Mouse (Mus musculus) layer of hippocampus, adult 8-10 months (tissue): ENCODE results near the gene Trp53bp2. TPM values are rescaled to one million over a fixed set of nuclear protein-coding genes. Genes with fewer than 3 reads are reported as not detected.
A peak's percentile ranks its signal among the peaks of the same experiment; 100 is the strongest.

Experiments used
- DNase-seq, 2 experiments: peaks; one replicate each; pipeline ENCODE4 v3.0.0; 2022; ENCODE audit warnings: low spot score in 2 of 2
- total RNA-seq, 4 experiments: library from RNA; stranded (reverse); gene quantifications; 2 replicates each; pipeline ENCODE4 v1.2.4; 2022

Gene Trp53bp2
- total RNA-seq, 4 experiments from 2014 or later: 29.3 to 34.7 (median 31.2) TPM

DNA sequence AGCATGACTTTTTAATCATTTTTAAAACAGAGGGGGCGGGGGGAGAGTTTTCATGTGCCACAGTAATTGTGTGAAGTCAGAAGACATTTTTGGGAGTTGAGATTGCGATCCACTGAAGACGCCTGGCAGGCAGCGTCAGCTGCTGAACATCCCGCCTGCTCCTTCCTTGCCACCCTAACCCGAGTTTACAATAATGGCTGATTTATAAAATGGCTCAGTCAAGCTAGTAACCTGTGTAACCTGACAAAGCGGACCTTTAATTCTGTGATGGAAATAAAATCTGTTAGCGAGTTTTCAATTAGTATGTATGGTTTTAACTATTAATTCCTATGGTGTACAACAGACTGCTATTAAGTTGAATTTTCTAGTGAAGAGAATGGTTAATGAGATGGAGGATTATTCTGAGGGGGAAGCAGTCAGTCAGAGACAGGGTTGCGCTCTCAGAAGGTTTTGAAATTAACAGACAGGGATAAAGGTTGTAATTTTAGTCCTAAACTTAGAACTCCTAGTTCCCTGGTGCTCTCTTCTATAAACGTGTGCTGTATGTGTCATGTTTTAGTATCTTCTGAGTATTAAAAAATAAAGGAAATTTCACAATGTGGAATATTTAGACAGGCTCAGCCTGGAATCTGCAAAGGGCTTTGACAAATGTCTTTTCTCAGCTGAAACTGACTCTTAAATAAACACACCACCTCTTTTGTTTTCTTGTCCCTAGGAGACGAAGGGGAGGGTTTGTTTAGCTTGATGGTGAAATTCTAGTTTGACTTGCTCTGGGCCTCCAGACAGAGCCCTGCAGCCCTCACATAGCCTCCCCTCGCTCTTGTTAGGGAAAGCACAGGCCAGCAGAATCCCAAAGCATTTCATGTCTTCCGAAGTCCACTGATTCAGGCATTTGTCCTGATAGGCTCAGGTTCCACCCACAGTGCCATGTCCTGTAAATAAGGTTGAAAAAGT is 51.6 kb downstream of the Trp53bp2 start:
- no peak for DNase-seq

DNA sequence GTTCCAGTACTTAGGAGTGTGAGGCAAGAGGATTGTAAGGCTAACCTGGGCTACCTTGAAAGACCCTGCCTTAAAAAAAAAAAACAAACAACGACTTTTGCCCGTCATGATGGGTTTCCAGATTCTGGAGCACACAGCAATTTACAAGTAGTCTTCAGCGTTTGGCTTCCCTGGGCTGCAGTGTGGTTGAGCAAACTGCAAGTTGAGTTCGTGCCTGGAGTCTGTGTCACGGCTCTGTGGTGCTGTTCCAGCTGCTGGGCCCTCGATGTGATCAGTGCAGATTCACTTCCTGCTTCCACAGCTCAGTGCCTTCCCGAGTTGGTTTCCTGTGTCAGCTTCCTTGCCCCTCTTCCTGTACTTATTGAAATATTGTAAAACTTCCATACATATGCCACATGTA is 52.3 kb downstream of the Trp53bp2 start:
- DNase-seq: no peak

DNA sequence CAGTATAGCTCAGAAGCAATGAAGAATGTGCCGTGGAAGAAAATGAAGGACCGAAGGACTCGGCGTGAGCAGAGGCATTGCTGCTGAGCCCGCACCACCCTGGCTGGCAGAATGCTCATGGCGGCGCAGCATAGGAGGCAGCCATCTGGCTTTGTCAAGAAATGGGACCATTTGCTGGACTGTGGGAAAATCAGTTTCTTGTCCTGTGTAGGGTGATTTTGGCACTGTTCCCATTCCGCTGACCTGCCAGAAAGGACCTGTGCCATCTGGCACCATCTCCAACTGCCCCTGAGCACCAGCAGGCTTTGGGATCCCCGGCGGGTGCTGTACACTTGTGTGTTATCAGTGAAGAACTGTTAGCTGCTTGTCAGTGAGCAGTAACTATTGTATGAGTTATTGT is 52.8 kb downstream of the Trp53bp2 start:
- peak in 1 of 2 experiments; percentile 51 for DNase-seq

DNA sequence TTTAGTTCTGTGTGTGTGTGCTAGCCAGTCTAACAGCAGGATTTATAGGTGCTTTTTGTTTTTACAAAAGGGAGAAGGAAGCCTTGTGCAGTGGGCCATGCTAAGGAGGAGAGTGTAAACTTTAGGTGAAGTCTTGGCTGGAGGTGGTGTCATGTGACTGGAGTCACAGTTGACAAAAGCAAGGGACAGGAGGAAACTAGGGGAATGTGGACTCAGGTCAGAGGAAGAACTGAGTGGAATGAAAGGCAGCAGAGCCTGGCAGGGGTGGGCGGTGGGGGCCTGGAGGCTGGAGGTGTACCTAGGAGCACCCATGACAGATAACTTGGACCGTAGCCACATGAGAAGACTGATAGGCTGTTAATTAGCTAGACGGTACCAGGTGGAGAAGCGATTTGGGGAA is 56.3 kb downstream of the Trp53bp2 start:
- no peak for DNase-seq

DNA sequence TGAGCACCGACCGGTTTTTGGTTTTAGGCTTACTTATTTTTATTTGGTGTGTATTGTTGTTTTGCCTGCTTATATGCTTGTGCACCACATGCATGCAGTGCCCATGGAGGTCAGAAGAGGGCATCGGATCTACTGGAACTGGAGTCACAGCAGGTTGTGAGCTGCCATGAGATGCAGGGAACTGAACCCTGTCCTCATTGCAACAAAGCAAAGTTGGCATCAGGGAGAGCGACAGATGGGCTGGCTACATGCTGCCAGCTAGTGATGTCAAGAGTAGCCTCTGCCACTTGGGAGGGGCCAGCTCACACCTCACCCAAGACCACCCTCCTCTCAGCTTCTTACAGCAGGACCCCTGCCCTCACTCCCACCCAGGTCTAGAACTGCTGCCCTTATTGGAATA is 57.0 kb downstream of the Trp53bp2 start:
- DNase-seq: no peak

DNA sequence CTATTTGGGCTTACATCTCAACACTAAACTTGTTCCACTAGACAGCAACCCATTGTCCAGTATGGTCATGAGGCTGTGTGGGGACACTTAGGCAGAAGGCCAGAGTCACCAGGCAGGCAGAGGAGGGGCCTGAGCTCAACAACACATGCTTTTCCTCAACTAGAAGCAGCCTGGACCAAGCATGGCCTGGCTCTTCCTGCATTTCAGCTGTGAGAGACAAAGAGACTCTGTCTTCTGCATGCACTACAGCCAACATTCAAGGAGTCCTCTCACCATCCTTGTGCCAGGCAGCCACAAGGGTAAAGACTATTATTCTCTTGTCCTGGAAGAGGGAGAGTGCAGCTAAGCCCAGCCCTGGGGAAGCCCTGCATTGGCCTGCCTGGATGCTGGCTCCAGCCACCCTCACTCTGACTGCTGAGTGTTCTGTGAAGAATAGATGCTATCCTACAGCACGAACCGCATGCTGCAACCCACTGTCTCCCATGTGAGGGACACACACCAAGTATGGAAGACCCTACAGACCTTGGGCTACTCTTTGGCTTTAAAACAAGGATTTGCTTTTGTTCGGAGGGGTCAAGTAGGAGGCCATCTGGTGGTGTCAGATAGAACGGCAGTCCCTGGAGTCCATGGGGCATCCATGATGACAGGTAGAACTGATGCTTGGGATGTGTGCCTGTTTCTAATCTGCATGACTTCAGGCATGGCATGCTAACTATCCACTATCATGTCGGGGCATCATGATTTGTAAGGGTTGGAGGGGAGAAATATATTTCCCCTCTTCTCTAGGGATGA is 66.2 kb downstream of the Trp53bp2 start:
- DNase-seq: peak; percentile 52 to 88

DNA sequence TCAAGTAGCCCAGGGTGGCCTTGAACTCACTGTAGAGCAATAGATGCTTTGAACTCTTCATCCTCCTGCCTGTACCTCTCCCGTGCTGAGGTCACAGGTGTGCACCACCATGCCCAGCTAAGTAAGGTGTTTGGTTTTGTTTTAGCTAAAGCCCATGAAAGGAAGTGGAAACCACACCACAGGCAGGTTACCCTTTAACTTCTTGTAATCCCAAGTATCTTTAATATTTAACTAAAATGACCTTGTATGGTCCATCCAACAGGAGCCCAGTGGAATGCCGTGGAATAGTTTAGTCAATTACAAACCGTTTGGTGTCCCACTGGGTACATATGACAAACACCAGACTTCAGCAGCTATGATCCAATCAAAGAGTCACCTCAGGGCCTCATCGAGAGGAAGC is 70.0 kb downstream of the Trp53bp2 start:
- DNase-seq: no peak

DNA sequence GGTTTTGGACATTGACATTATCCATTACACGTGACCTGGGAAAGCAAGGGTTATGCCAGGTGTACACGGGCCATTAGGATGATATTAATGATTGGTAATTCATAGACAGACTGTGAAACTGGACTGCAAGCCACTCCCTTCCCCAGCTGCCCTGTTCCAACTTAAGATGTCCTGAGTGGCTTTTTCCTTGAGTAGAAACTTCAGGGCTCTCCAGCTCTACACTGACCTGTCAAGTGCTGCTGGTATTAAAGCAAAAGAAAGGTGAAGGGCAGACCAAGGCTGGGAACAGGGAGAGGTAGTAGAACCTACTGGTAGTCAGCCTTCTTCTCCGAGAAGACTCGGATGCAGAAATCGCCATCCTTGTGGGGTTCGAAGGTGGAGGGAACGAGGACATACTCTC is 72.2 kb downstream of the Trp53bp2 start:
- DNase-seq: no peak

DNA sequence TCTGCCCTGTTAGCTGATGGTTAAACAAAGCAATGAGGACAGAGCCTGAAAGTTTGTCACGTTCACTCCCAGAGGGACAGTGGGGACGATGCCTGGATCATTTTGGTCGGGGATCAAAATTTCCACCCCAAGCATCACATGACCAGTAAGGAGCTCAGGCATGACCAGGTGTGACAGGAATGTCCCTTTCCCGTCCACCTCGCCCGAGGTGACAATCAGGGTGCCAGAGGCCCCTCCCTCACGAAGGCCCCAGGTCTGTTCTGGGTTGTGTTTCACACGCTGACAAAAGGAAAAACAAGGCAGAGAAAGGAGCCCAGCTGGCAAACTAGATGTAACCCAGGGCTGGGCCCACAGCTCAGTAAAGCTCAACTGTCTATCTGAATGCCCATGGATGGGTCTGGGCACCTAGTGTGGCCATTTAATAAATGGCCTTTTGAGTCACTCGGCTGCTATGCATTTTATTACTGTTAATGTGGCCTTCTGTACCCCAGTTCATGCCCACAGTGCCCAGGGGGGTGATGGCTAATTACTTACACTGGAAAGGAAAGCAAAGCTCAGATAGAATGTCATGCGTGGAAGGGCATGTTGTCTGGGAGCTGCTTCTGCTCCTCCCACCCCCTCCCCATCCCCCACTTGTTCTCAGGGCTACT is 72.8 kb downstream of the Trp53bp2 start:
- no peak for DNase-seq

DNA sequence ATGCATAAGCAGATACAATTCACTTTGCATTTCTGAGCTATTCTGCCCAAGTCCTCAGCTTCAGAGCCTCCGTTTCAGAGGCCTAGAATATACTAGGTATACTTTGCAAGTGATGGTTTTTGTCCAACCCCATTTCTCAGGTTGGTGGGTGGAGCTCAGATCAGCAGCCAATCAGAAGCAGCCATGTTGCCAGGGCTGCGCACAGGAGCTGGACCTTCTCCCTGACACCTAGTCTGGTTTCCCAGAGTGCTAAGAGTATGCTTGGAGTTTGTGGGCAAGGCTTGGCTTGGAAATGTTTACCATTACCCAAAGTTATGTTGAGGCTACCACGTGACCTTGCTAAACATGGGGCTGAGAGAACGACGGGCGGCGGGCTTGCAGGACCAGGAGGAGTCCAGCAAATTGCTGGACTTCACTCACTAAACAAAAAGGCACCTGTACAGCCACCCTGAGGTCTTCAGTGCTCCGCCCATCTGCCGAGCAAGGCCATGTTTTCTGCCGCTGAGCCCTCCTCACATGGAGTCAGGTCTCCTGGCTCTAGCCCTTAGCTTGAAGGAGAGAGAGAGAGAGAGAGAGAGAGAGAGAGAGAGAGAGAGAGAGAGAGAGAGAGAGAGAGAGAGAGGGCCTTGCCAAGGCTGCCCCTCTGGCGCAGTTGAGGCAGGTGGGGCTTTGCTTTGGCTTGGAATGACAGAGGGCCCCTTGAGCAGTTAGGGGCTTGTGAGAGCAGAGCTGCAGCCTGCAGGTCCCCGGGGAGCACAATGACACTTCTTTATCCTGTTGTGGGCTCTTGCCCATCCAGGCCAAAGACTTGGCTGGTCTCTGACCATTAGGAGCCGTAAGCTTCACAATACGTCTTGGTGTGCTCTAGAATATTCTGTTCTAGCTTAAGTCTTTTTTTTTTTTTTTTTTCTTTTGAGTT is 74.3 kb downstream of the Trp53bp2 start:
- peak in 1 of 2 experiments; percentile 62 for DNase-seq

DNA sequence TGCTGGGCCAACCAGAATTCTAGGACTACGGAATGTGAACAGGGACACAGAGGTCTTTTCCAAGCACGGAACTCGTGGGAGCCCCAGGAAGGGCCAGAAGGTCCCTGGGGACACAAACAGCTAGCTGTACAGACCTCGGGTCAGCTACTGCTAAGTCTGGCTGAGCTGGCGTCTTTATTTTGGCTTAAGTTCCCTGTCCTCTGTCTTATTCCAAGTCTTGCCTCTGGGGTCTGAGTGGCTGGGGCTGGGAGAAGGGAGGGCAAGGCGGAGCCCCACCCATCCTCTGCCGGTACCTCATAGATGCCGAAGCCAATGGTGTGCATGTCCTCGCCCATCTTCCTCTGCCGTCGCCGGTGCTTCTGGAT is 74.9 kb downstream of the Trp53bp2 start:
- DNase-seq: peak; percentile 52 to 70

DNA sequence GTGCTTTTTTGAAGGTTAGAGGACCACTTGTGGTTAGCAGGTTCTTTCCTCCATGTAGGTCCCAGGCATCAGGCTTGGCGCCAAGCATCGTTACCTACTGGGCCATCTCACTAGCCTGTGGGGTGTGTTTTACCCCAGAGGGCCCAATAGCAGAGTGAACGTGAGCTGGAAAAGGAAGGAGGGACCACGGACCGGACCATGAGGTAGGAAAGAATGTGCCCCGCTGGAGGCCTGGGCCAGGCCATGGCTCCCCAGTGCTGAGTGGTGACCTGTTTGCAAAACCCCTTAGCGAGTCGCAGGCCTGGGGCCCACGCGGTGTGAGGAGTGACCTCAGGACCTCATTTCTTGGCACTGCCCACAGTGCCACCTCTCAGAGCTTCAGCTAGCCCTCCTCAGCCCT is 79.5 kb downstream of the Trp53bp2 start:
- DNase-seq: no peak

DNA sequence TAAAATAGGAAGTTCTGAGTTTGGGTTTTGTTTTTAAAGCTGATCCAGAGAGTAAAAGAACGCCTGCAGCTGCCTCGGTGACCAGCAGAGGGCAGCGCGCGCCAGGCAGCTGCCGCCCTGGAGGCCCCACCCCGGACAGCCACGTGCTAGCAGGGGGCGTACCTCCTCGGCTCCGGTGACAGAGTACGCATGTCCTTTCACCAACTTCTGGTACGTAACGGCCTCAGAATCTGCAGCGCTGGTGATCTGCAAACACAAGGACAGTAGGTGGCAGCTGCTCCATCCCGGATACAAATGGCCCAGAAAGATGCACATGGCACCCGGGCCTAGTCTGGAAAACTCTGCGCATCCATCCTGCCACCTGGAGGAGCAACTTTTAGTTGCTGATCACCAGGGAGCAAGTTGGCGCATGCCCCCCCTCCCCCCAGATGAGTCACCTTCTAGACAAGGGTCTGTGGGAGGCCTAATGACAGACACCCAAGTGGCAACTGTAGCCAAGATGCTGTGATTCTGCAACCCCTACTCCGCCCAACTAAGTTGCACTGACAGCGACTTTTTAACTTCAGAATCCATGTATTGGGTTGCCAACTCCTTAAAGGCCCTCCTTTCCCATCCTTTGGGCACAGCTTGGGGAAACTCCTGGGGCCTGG is 81.0 kb downstream of the Trp53bp2 start:
- peak; percentile 93 to 94 for DNase-seq

DNA sequence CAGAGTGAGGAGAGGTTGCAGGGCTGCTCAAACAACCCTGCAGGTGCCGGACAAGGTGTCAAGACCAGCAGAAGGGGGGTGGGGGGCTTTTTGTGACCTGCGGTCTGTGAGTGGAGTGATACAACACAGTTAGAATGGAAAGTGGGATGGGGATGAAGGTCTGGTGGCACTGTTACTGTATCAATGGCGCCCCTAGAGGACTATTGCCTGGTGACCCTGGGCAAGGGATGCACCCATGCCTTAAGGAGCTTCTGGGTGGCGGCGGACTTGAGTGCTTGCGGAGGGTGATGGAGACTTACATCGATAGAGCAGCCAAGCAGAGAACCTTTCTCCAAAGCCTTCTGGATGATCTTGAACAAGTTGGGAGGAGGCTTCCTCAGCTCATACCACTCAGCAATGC is 81.6 kb downstream of the Trp53bp2 start:
- no peak for DNase-seq

DNA sequence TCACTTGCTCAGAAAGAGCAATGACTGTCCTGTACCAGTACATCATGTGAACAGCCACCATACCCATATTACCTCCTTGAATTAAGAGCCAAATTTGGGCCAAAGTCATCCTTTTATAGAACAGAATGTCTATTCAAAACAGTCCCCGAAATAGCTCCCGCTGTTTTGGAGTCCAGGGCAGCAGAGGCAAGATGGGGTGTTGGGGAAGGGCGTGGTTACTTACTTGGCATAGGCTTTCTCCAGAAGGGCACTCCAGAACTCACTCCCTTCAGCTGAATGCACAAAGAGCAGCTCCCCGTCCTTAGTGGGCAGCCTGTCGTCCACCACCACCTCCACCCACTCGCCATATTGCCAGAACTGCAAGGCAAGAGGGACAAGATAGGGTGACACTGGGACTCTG is 82.9 kb downstream of the Trp53bp2 start:
- no peak for DNase-seq

DNA sequence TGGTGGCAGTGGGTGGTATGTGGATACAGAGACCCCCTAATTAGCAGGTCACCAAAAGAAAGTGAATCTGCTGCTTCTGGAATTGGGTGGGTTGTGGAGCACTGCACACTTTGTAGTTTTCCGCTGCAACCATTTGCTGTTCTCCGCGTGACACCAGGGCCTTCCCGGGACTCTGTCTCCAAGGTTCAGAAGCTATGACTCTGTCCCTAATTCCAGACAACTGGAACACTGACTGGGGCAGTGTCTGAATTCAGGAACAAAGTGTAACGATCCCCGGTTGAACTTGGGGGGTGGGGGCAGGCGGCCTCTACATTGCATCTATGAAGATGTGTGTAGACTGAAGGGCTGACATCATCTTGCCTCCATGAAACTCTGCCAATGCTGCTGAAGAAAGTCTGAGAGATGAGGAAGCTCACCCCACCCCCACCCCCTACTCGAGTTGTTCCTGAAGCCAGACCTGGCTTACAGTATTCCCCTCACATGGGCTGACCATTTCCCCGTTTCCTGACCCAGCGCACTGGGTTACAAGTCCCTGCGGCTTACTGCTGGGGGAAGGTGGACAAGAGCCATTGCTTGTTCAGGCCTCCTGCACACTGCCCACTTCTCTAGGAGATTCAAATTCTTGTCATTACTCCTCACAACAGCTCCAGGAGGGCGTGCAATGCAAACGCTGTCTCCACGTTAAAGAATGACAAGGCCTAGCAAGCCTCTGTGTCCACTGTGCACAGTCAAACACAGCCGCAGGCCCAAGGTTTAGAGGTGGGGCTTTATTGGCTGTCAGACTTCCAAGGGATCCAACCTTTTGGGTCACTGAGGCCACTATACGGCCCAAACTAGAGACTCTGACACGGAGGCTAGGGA is 85.5 kb downstream of the Trp53bp2 start:
- DNase-seq: no peak

DNA sequence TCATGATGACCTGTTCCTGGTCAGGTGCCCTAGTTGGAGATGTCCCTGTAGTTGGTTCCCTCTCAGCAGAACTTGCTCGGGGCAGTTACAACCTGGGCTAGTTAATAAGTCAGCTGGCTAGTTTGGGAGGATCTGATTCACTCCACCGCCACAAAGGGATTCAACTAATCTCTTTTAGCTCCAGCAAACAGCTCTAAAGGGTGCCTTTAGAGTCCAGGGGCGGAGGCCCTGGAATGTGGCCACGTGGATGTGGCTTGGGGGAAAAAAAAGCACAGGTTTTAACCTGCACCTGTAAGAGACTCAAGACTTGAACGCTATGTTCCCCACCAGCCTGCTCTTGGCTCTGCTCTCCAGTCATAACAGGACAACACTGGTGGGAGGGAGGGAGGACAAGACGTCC is 87.7 kb downstream of the Trp53bp2 start:
- no peak for DNase-seq

DNA sequence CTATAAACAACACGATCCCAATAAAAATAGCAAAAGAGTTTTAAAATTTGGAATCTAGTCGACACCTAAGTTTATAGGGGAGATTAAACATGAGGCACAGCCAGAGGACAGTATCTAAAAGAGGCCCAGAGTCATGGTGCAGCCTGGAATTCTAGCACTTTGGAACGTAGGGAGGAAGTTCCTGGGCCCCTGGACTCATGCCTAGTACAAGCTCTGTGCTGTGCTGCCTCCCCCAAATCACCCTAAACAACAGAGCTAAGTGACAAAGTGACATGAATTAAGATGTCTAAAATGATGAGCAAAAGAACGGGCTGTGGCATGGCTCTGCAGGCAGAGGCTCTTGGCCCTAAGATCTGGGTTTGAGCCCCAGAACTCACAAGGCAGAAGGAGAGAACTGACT is 88.8 kb downstream of the Trp53bp2 start:
- no peak for DNase-seq

DNA sequence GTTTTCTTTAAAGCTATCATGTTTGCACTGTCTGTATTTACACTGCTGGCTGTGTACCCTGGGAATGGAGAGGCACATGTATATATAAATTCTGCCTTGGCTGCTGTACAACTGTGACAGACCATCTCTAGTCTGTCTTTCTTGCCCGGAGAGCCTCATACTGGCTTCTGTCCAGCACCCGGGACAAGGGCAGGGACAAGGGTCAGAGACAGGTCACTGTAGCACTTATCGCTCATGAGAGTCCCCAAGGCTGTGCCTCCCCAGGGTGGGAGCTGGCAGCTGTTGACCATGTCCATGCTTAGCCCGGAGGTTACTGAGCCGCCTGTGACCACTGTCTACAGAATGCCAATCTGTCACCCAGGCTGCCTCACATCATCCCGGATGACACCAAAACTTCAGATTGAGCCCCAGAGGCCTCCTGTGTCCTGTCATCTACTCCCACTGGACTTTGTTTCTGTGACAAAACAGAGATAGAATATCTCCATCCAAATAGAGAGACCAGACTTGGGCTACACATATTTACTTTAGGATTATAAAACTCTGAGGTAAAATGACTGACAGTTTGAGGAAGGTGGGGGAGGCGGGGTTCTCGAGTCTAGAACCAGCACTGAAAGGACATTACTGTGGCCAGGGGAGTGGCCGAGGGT is 90.6 kb downstream of the Trp53bp2 start:
- DNase-seq: no peak
